Mouse (Mus musculus): ENCODE measurements around the gene Psg16.

Gene Psg16

GRCm38 (mm10) chr7:17073904-17074615, at the start of gene Psg16:
Gene Psg16 (plus strand): TSS chr7:17074040.
- DNase-seq (ENCODE audit: extremely low read depth, insufficient read length, low spot score) = no peak

GRCm38 (mm10) chr7:17024141-17024540, 49.7 kb upstream of the Psg16 start:
- DNase-seq (ENCODE audit: extremely low read depth, insufficient read length, low spot score) = no peak

DNA sequence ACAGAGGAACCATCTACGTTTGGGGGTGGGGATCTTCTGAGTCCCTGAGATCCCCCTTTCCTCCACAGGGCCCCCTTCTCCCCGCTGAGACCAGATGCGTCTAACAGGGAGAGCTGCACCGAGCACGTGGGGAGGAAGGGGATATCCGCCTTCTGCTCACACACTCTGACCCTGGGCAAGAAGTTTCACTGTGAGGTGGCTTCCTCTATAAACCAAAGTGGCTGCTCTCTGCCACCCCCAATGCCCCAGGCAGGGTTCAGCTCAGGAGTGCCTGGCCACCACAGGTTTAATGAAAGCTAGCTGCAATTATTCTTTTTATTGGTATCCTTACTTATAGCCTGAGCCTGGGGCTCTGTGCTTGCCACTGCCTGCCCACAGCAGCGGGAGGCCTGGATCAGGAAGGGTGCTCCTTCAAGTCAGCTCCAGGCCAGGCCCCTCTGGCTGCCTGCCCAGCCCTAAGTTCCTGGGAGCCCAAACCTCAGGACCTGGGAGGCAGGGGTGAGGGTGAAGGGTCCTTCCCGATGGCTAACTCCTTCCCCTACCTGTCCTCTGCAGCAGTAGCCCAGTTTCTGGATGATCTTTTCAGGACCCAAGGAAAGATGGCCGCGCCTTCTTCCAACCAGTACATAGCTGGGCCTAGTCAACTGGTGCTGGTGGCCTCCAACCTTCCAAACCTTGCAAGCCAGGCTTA, 48.9 kb upstream of the Psg16 start:
- peak; percentile 41 for DNase-seq (ENCODE audit: extremely low read depth, insufficient read length, low spot score)

DNA sequence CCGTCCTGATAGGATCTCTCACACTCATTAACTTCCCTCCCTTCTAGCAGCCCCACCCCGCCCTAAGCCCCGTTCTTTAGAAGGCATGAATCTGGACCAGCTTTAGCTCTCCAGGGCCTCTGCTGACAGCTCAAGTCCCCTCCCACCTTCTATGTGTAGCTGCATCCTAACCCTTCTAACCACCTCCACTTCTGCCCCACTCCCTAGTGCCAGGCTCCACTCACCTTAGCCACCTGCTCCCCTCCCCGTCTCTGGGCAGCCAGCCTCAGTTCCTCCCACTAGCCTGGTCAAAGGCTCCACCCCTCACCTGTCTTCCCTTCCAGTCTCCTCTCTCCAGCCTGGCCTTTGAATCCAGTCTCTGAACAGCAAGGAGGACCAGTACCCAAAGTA, 48.3 kb upstream of the Psg16 start:
- no peak for DNase-seq (ENCODE audit: extremely low read depth, insufficient read length, low spot score)

- no peak for DNase-seq (ENCODE audit: extremely low read depth, insufficient read length, low spot score)
Observed at GRCm38 (mm10) chr7:17025896-17026622, 47.8 kb upstream of the Psg16 start.

DNA sequence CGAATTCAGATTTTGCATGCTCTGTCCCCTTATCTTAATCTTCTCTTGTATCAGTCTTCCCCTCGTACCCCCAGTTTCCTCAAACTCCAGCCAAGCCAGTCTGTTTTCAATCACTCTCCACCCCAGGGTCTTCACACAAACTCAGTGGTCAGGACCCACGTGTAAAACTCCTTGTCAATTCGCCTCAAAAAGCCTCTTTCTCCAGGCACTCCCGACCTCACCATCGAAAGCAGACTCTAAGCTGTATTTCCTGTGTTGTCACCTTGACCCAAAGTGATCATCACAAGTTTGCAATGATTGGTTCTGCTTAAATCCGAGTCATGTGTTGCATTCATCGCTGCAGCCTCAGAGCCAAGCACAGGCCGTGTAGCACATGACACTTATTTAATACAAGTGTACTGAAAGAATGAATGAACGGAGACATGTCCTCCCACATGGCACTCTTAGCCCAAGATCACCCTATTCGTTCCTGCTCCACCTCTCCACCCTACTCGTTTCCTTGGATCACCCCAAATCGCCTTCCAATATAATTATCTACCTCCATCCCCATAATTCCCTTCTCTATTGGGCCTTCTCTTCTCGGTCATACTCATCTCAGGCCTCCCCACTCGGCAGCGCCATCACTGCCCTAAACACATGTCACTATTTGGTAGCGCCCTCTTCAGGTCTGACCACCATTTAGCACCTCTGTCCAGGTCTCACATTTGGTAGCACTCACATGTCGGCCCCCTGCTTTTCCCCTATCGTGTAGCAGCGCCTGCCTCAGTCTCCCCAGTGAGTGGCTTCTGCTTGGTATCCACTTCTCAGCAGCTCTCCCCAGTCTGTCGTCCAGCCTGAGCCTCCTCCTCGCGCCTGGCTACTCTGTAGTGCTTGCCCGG, 46.9 kb upstream of the Psg16 start:
- DNase-seq (ENCODE audit: extremely low read depth, insufficient read length, low spot score) = no peak

- peak; percentile 92 for DNase-seq (ENCODE audit: extremely low read depth, insufficient read length, low spot score)
Observed at GRCm38 (mm10) chr7:17027588-17028343, 46.1 kb upstream of the Psg16 start, which contains the start of gene Ppp5c. Gene Ppp5c (minus strand): TSS chr7:17027924.

GRCm38 (mm10) chr7:17028923-17029322, 44.9 kb upstream of the Psg16 start:
- DNase-seq (ENCODE audit: extremely low read depth, insufficient read length, low spot score) = no peak

- DNase-seq (ENCODE audit: extremely low read depth, insufficient read length, low spot score) = no peak
Observed at GRCm38 (mm10) chr7:17030239-17030638, 43.6 kb upstream of the Psg16 start.

- no peak for DNase-seq (ENCODE audit: extremely low read depth, insufficient read length, low spot score)
Observed at GRCm38 (mm10) chr7:17038018-17038695, 35.7 kb upstream of the Psg16 start.

GRCm38 (mm10) chr7:17039373-17039772, 34.5 kb upstream of the Psg16 start:
- no peak for DNase-seq (ENCODE audit: extremely low read depth, insufficient read length, low spot score)

DNA sequence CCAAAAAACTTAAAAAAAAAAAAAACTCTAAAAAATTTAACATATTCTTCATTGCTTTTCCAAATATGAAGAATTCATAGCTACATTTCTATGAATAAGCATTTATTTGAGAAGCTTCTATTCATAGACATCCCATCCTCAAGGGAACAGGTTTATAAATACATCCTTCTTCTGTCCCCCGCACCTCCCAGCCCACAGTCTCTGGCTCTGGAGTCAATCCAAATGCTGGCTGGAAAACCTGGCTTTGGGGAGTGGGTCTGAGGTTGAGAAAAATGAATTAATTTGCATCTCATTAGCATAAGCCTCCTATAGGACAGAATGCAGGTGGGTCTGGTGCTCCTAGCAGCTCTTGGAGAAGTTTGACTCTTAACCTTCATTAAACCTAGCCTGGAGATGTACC, 28.1 kb upstream of the Psg16 start:
- DNase-seq (ENCODE audit: extremely low read depth, insufficient read length, low spot score) = no peak

DNA sequence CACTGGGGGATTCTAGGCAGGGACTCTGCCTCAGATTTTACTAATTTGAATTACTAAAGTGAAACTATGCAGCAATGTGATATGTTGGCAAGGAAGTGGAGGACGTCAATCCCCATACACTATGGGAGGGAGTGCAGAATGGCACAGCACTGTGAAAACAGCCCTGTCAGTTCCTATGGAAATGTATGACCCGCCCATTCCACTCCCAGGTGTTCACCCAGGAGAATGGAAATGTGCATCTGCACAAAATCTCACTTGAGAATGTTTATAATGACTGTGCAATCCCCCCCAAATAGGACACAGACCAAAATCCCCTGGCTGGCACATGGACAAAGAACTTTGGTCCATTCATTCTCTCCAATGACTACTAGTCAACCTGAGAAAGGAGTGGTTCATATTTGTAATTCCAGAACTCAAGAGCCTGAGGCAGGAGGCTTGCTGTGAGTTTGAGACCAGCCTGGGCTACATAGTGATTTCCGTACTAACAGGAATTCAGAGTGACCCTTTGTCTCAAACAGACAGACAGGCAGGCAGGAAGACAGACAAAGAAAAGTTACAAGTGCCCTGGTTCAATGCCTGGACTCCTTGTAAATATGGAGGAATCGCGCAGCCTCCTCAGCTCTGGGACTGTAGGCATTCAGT, 26.7 kb upstream of the Psg16 start:
- DNase-seq (ENCODE audit: extremely low read depth, insufficient read length, low spot score) = no peak

- no peak for DNase-seq (ENCODE audit: extremely low read depth, insufficient read length, low spot score)
Observed at GRCm38 (mm10) chr7:17048431-17049190, 25.2 kb upstream of the Psg16 start.

DNA sequence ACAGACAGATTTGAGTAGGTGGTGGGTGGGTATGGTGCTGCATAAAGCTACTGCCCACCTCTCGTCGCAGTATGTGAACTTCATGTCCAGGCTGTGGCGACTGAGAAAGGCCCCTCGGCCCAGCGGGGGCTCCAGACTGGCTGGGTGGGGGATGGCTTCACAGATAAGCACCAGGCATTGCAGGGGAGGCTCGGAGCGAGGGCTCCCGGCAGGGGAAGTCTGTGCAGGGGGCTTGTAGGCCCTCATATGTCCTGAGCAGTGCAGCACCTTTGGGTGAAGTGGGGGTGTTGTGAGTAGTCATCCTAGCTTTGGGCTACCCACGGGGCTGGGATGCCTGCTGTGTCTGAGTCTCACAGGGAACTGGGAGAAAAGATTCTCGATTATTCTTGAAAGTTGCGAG, 23.3 kb upstream of the Psg16 start:
- DNase-seq (ENCODE audit: extremely low read depth, insufficient read length, low spot score) = no peak

DNA sequence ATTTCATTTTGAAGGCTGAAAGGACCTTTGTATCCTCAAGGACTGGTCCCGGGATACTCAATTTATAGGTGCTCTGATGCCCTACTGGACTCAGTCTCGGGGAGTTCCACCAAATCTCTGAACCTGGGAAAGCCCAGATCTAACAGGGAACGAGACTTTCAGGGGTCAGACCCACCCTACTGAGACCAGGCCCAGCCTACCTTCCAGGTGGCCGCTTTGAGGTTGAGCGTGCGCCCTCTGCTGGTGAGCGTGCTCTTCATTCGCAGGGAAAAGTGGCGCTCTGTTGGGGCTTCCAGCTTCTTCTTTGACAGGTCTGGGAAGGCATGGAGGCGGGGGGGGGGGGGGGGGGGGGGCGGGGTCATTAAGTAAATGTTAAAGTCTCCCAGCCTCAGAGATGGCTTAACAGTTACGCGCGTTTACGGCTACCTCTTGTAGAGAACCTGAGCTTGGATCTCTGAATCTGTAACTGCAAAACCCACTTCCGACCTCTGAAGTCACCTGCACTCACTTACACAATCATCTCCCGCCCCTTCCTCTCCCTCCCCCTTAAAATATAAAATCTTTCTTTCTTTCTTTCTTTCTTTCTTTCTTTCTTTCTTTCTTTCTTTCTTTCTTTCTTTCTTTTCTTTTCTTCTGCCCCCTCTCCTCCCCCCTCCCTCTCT, 22.8 kb upstream of the Psg16 start:
- peak; percentile 37 for DNase-seq (ENCODE audit: extremely low read depth, insufficient read length, low spot score)

DNA sequence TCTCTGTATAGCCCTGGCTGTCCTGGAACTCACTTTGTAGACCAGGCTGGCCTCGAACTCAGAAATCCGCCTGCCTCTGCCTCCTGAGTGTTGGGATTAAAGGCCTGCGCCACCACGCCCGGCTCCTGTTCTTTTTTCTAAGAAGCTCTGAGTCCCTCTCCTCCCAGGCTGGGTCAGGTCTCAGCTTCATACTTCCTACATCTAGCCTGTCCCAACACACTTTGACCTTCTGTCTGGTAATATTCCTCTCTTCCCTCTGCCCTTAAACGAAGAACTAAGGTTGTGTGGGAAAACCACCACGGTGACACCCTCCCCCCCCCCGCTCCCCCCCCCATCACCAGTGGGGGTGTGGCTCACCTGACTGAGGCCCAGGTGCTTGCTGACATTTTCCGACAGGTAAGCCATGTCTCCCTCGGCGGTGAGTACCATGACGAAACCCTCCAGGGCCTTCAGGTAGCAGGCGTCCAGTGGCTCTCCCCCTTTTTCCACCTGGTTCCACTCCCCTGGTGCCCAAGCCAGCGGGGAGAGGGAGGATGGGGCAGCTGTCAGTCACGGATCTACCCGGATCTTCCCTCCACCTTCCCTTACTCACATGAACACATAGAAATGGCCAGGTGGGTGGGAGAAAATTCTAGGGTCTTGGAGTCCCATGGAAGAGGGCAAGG, 19.4 kb upstream of the Psg16 start:
- DNase-seq (ENCODE audit: extremely low read depth, insufficient read length, low spot score) = no peak

Measured in 3134 (cell line).